Mouse (Mus musculus): ENCODE measurements around the gene Tssk1. TPM values are rescaled to one million over a fixed set of nuclear protein-coding genes. Genes with fewer than 3 reads are reported as not detected.

Tssk1 gene
- total RNA-seq, 1 experiment, result not detected

- no peak for DNase-seq (ENCODE audit: low read depth, low spot score)
- in situ Hi-C loops (cut with MboI; ENCODE audit: low sequenced_read_pairs in 2 of 2, unreplicated experiment in 2 of 2), result no loop called here
- TF ChIP-seq ZNF384 (IDR thresholded peaks at IDR 0.05; ENCODE audit: low read depth, low read length) (no peak), CHD2 (IDR thresholded peaks at IDR 0.05; ENCODE audit: low read depth, low read length) (no peak), HCFC1 (IDR thresholded peaks at IDR 0.05; ENCODE audit: borderline replicate concordance, insufficient read depth, low read length) (no peak)
- no peak overlapping the region for H3K27ac ChIP-seq (ENCODE audit: insufficient read depth, low read depth, low read length, poor library complexity, severe bottlenecking)
- H3K36me3 ChIP-seq (ENCODE audit: control insufficient read depth, insufficient read depth, low read length, poor library complexity, severe bottlenecking), result peaks cover 31% of the 10 kb centered on the region
- H3K4me1 ChIP-seq (ENCODE audit: control insufficient read depth in 2 of 2, insufficient read depth in 2 of 2, low read length in 2 of 2, poor library complexity in 1 of 2), result no peaks in the 10 kb centered on the region
- no peak overlapping the region for H3K4me3 ChIP-seq (ENCODE audit: insufficient read depth in 1 of 2, low read depth in 1 of 2, low read length in 2 of 2, poor library complexity in 1 of 2, severe bottlenecking in 1 of 2)
- H3K9ac ChIP-seq (ENCODE audit: insufficient read depth, low read depth, low read length, poor library complexity, severe bottlenecking), result no peak overlapping the region
- no peaks in the 10 kb centered on the region for H3K9me3 ChIP-seq (ENCODE audit: control insufficient read depth, insufficient read depth, low read depth, low read length)
These were observed 42.2 kb upstream of the Tssk1 start for GRCm38 (mm10) chr16:17851860-17852259.

- no peak overlapping the region for H3K4me3 ChIP-seq (ENCODE audit: insufficient read depth in 1 of 2, low read depth in 1 of 2, low read length in 2 of 2, poor library complexity in 1 of 2, severe bottlenecking in 1 of 2)
- no peaks in the 10 kb centered on the region for H3K4me1 ChIP-seq (ENCODE audit: control insufficient read depth in 2 of 2, insufficient read depth in 2 of 2, low read length in 2 of 2, poor library complexity in 1 of 2)
- H3K27ac ChIP-seq (ENCODE audit: insufficient read depth, low read depth, low read length, poor library complexity, severe bottlenecking), result no peak overlapping the region
- no peak for DNase-seq (ENCODE audit: low read depth, low spot score)
- in situ Hi-C loops (cut with MboI; ENCODE audit: low sequenced_read_pairs in 2 of 2, unreplicated experiment in 2 of 2), result no loop called here
- H3K36me3 ChIP-seq (ENCODE audit: control insufficient read depth, insufficient read depth, low read length, poor library complexity, severe bottlenecking), result peaks cover 39% of the 10 kb centered on the region
- no peak for TF ChIP-seq MAFK (IDR thresholded peaks at IDR 0.05; ENCODE audit: insufficient read depth, low read depth, low read length)
- no peak for TF ChIP-seq CHD2 (IDR thresholded peaks at IDR 0.05; ENCODE audit: low read depth, low read length)
- TF ChIP-seq HCFC1 (IDR thresholded peaks at IDR 0.05; ENCODE audit: borderline replicate concordance, insufficient read depth, low read length), result no peak
- TF ChIP-seq ZC3H11A (IDR thresholded peaks at IDR 0.05; ENCODE audit: borderline replicate concordance, low read depth, low read length), result no peak
- TF ChIP-seq ZNF384 (IDR thresholded peaks at IDR 0.05; ENCODE audit: low read depth, low read length), result no peak
- H3K9ac ChIP-seq (ENCODE audit: insufficient read depth, low read depth, low read length, poor library complexity, severe bottlenecking), result no peak overlapping the region
- no peaks in the 10 kb centered on the region for H3K9me3 ChIP-seq (ENCODE audit: control insufficient read depth, insufficient read depth, low read depth, low read length)
These were observed 40.8 kb upstream of the Tssk1 start for GRCm38 (mm10) chr16:17853263-17853662.

GRCm38 (mm10) chr16:17857157-17857556, 36.9 kb upstream of the Tssk1 start:
- TF ChIP-seq MAFK (IDR thresholded peaks at IDR 0.05; ENCODE audit: insufficient read depth, low read depth, low read length) (no peak), HCFC1 (IDR thresholded peaks at IDR 0.05; ENCODE audit: borderline replicate concordance, insufficient read depth, low read length) (no peak), ZC3H11A (IDR thresholded peaks at IDR 0.05; ENCODE audit: borderline replicate concordance, low read depth, low read length) (no peak), CHD2 (IDR thresholded peaks at IDR 0.05; ENCODE audit: low read depth, low read length) (no peak), ZNF384 (IDR thresholded peaks at IDR 0.05; ENCODE audit: low read depth, low read length) (no peak)

GRCm38 (mm10) chr16:17858592-17858991, 35.4 kb upstream of the Tssk1 start:
- in situ Hi-C loops (cut with MboI; ENCODE audit: low sequenced_read_pairs in 2 of 2, unreplicated experiment in 2 of 2), result no loop called here
- DNase-seq (ENCODE audit: low read depth, low spot score), result peak; percentile 12
- Histone ChIP-seq H3K4me3 (ENCODE audit: insufficient read depth in 1 of 2, low read depth in 1 of 2, low read length in 2 of 2, poor library complexity in 1 of 2, severe bottlenecking in 1 of 2) (no peak overlapping the region), H3K9ac (ENCODE audit: insufficient read depth, low read depth, low read length, poor library complexity, severe bottlenecking) (no peak overlapping the region), H3K4me1 (ENCODE audit: control insufficient read depth in 2 of 2, insufficient read depth in 2 of 2, low read length in 2 of 2, poor library complexity in 1 of 2) (no peaks in the 10 kb centered on the region), H3K9me3 (ENCODE audit: control insufficient read depth, insufficient read depth, low read depth, low read length) (no peaks in the 10 kb centered on the region), H3K36me3 (ENCODE audit: control insufficient read depth, insufficient read depth, low read length, poor library complexity, severe bottlenecking) (peaks cover 29% of the 10 kb centered on the region), H3K27ac (ENCODE audit: insufficient read depth, low read depth, low read length, poor library complexity, severe bottlenecking) (no peak overlapping the region)
- TF ChIP-seq MAFK (IDR thresholded peaks at IDR 0.05; ENCODE audit: insufficient read depth, low read depth, low read length) (no peak), HCFC1 (IDR thresholded peaks at IDR 0.05; ENCODE audit: borderline replicate concordance, insufficient read depth, low read length) (no peak), ZC3H11A (IDR thresholded peaks at IDR 0.05; ENCODE audit: borderline replicate concordance, low read depth, low read length) (no peak), ZNF384 (IDR thresholded peaks at IDR 0.05; ENCODE audit: low read depth, low read length) (no peak), CHD2 (IDR thresholded peaks at IDR 0.05; ENCODE audit: low read depth, low read length) (no peak)

More at GRCm38 (mm10) chr16:17857157-17857556, 36.9 kb upstream of the Tssk1 start:
- Histone ChIP-seq H3K9ac (ENCODE audit: insufficient read depth, low read depth, low read length, poor library complexity, severe bottlenecking) (no peak overlapping the region), H3K27ac (ENCODE audit: insufficient read depth, low read depth, low read length, poor library complexity, severe bottlenecking) (no peak overlapping the region), H3K36me3 (ENCODE audit: control insufficient read depth, insufficient read depth, low read length, poor library complexity, severe bottlenecking) (peaks cover 29% of the 10 kb centered on the region), H3K4me1 (ENCODE audit: control insufficient read depth in 2 of 2, insufficient read depth in 2 of 2, low read length in 2 of 2, poor library complexity in 1 of 2) (no peaks in the 10 kb centered on the region), H3K4me3 (ENCODE audit: insufficient read depth in 1 of 2, low read depth in 1 of 2, low read length in 2 of 2, poor library complexity in 1 of 2, severe bottlenecking in 1 of 2) (no peak overlapping the region), H3K9me3 (ENCODE audit: control insufficient read depth, insufficient read depth, low read depth, low read length) (no peaks in the 10 kb centered on the region)
- no peak for DNase-seq (ENCODE audit: low read depth, low spot score)
- in situ Hi-C loops (cut with MboI; ENCODE audit: low sequenced_read_pairs in 2 of 2, unreplicated experiment in 2 of 2), result no loop called here

GRCm38 (mm10) chr16:17865293-17865692, 28.7 kb upstream of the Tssk1 start:
- H3K36me3 ChIP-seq (ENCODE audit: control insufficient read depth, insufficient read depth, low read length, poor library complexity, severe bottlenecking), result peaks cover 5% of the 10 kb centered on the region; the same call in 1 of the 2 replicates
- no peak for DNase-seq (ENCODE audit: low read depth, low spot score)
- H3K4me1 ChIP-seq (ENCODE audit: control insufficient read depth in 2 of 2, insufficient read depth in 2 of 2, low read length in 2 of 2, poor library complexity in 1 of 2), result peaks cover 0 to 4% of the 10 kb centered on the region in 2 experiments; a peak in 3 of 4 replicates
- no peak overlapping the region for H3K27ac ChIP-seq (ENCODE audit: insufficient read depth, low read depth, low read length, poor library complexity, severe bottlenecking)
- H3K9ac ChIP-seq (ENCODE audit: insufficient read depth, low read depth, low read length, poor library complexity, severe bottlenecking), result no peak overlapping the region
- no peak overlapping the region for H3K4me3 ChIP-seq (ENCODE audit: insufficient read depth in 1 of 2, low read depth in 1 of 2, low read length in 2 of 2, poor library complexity in 1 of 2, severe bottlenecking in 1 of 2)
- in situ Hi-C loops (cut with MboI; ENCODE audit: low sequenced_read_pairs in 2 of 2, unreplicated experiment in 2 of 2), result no loop called here
- no peak for TF ChIP-seq CHD2 (IDR thresholded peaks at IDR 0.05; ENCODE audit: low read depth, low read length)
- TF ChIP-seq MAFK (IDR thresholded peaks at IDR 0.05; ENCODE audit: insufficient read depth, low read depth, low read length), result no peak
- TF ChIP-seq ZNF384 (IDR thresholded peaks at IDR 0.05; ENCODE audit: low read depth, low read length), result no peak
- TF ChIP-seq ZC3H11A (IDR thresholded peaks at IDR 0.05; ENCODE audit: borderline replicate concordance, low read depth, low read length), result no peak
- TF ChIP-seq HCFC1 (IDR thresholded peaks at IDR 0.05; ENCODE audit: borderline replicate concordance, insufficient read depth, low read length), result no peak
- no peaks in the 10 kb centered on the region for H3K9me3 ChIP-seq (ENCODE audit: control insufficient read depth, insufficient read depth, low read depth, low read length)

All from ES-E14 (cell line).